ENCODE assay signal across 34 mouse cellular contexts in the genomic region with DNA sequence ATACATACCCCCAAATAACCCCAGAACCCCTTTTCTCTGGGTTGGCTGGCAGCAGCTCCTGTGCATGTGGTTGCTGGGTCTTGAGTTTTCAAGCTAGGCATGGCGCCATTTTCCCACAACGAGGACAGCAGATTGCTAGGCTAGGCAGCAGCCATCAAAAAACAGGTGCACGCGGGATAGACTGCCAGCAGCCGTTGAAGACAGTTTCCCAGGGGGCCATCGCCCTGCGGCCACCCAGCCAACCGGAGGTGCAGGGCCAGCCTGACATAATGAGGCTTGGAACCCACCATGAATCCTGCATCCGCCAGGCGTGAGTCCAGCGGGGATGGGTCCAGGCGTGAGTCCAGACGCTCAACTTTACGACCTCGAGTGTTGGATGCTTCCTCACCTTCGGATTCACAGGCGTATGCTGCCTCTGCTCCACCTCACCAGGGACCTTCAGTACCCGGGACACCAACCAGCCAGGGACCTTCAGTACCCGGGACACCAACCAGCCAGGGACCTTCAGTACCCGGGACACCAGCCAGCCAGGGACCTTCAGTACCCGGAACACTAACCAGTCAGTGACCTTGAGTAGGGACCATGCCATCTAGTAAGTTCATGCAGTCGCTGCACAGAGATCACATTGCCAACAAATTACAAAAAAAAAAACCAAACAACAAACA. TPM values are rescaled to one million over a fixed set of nuclear protein-coding genes. Genes with fewer than 3 reads are reported as not detected.
"Had no signal": no experiment of that assay in that cellular context is flagged by ENCODE, and none has a peak within 500 bp of the region (broad histone marks: within the 10 kb centered on the region; RNA-seq: fewer than 3 reads in every experiment).

No protein-coding gene starts in this region.

RNA-seq across cellular contexts. Expression of gene Cmtm2a, which starts 28.6 kb away (rescaled TPM):
- total RNA-seq: gastrocnemius, adult 18-20 months; gastrocnemius, postnatal 10 days; gastrocnemius, postnatal 25 days; gastrocnemius, postnatal 4 days; granulocyte monocyte progenitor cell, adult 5-6 weeks; heart, adult 2 months; heart, postnatal 10 days; heart, postnatal 25 days; heart, postnatal 4 days; layer of hippocampus, adult 2 months; layer of hippocampus, postnatal 10 days; layer of hippocampus, postnatal 25 days; left cerebral cortex, adult 2 months; left cerebral cortex, postnatal 14 days; left cerebral cortex, postnatal 36 days; liver, adult 2 months had no signal
- polyA plus RNA-seq: heart, embryonic 12.5 days; heart, embryonic 14.5 days; heart, embryonic 16.5 days; hindbrain, embryonic 10.5 days; hindbrain, embryonic 12.5 days; hindbrain, embryonic 14.5 days; hindbrain, embryonic 16.5 days; inflammation-experienced regulatory T-cells, adult 6 months; intestine, embryonic 15.5 days; intestine, postnatal 0 days; kidney, embryonic 14.5 days; kidney, embryonic 16.5 days; limb, embryonic 11.5 days; limb, embryonic 13.5 days; limb, embryonic 15.5 days; liver, adult 2 months; liver, embryonic 12.5 days; liver, embryonic 14.5 days; liver, embryonic 16.5 days had no signal

RNA-seq across cellular contexts. Expression of gene Gm45711, which starts 45.5 kb away (rescaled TPM):
- total RNA-seq: gastrocnemius, adult 18-20 months; gastrocnemius, postnatal 10 days; gastrocnemius, postnatal 25 days; gastrocnemius, postnatal 4 days; granulocyte monocyte progenitor cell, adult 5-6 weeks; heart, adult 2 months; heart, postnatal 10 days; heart, postnatal 25 days; heart, postnatal 4 days; layer of hippocampus, adult 2 months; layer of hippocampus, postnatal 10 days; layer of hippocampus, postnatal 25 days; left cerebral cortex, adult 2 months; left cerebral cortex, postnatal 14 days; left cerebral cortex, postnatal 36 days; liver, adult 2 months had no signal
- polyA plus RNA-seq: heart, adult 2 months; heart, embryonic 12.5 days; heart, embryonic 14.5 days; heart, embryonic 16.5 days; hindbrain, embryonic 10.5 days; hindbrain, embryonic 12.5 days; hindbrain, embryonic 14.5 days; hindbrain, embryonic 16.5 days; inflammation-experienced regulatory T-cells, adult 6 months; intestine, embryonic 15.5 days; intestine, postnatal 0 days; kidney, embryonic 14.5 days; kidney, embryonic 16.5 days; limb, embryonic 11.5 days; limb, embryonic 13.5 days; limb, embryonic 15.5 days; liver, adult 2 months; liver, embryonic 12.5 days; liver, embryonic 14.5 days; liver, embryonic 16.5 days had no signal

RNA-seq across cellular contexts. Expression of gene Cmtm1, which starts 45.5 kb away (rescaled TPM):
- total RNA-seq: gastrocnemius, adult 18-20 months; gastrocnemius, postnatal 10 days; gastrocnemius, postnatal 25 days; gastrocnemius, postnatal 4 days; granulocyte monocyte progenitor cell, adult 5-6 weeks; heart, adult 2 months; heart, postnatal 10 days; heart, postnatal 25 days; heart, postnatal 4 days; layer of hippocampus, adult 2 months; layer of hippocampus, postnatal 10 days; layer of hippocampus, postnatal 25 days; left cerebral cortex, adult 2 months; left cerebral cortex, postnatal 14 days; left cerebral cortex, postnatal 36 days; liver, adult 2 months had no signal
- polyA plus RNA-seq: heart, adult 2 months; heart, embryonic 12.5 days; heart, embryonic 14.5 days; heart, embryonic 16.5 days; hindbrain, embryonic 10.5 days; hindbrain, embryonic 12.5 days; hindbrain, embryonic 14.5 days; hindbrain, embryonic 16.5 days; inflammation-experienced regulatory T-cells, adult 6 months; intestine, embryonic 15.5 days; intestine, postnatal 0 days; kidney, embryonic 14.5 days; kidney, embryonic 16.5 days; limb, embryonic 11.5 days; limb, embryonic 13.5 days; limb, embryonic 15.5 days; liver, adult 2 months; liver, embryonic 12.5 days; liver, embryonic 14.5 days; liver, embryonic 16.5 days had no signal
